Mouse (Mus musculus): ENCODE data around the gene Eln.

- TF ChIP-seq CTCF (IDR thresholded peaks at IDR 0.05; ENCODE audit: low read depth, low read length) (no peak), EP300 (IDR thresholded peaks at IDR 0.05; ENCODE audit: insufficient read depth, low read depth, low read length) (no peak), POLR2A (IDR thresholded peaks at IDR 0.05; ENCODE audit: insufficient read depth, low read length) (no peak)
Measured at GRCm38 (mm10) chr5:134746201-134746600, 922 bp downstream of the Eln start.

All from ES-Bruce4 (cell line).